Mouse (Mus musculus): ENCODE data around the gene Six3. TPM values are rescaled to one million over a fixed set of nuclear protein-coding genes. Genes with fewer than 3 reads are reported as not detected.

Six3 gene
- polyA plus RNA-seq, 1 experiment from 2014 or later = not detected

DNA sequence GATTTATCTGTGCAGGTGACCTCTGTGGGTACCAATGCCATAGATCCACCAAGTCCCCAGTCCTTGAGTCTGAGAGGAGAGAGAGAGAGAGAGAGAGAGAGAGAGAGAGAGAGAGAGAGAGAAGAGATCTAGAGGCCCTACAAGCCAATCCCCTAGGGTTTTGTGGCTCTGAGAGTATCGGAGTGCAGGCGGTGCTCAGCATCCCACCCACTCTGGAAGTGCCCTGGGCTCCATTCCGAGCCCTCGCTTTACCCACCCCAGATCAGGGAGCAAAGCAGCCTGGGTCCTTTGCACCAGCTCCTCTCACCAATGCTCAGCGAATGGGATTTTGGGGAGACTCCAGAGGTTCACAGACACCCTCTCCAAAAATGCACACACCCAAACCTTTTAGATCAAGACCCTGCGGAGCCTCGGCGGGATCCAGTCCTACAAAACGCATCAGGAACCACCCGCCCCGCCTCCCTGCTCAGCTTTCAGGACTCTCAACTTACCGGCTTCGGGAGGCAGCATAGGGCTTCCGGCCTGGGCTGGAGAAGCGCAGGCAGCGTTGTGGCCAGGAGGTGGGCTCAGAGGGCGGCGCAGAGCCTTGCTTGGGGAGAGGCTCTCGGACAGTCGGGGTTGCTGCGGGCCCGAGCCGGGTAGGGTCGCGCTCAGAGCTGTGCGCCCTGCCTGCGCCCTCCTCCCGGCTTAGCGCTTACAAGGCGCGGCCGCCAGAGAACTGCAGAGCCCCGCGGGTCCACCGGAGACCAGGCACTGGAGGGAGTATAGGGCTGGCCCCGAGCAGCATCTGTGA, 4.4 kb downstream of the Six3 start:
- H3K9me3 ChIP-seq (replicated peaks; ENCODE audit: control insufficient read depth, low read length) = no peaks in the 10 kb centered on the region
- H3K36me3 ChIP-seq (ENCODE audit: control insufficient read depth, insufficient read depth, low read length) = no peaks in the 10 kb centered on the region
- no peak overlapping the region for H3K9ac ChIP-seq (ENCODE audit: low read length)
- no peak overlapping the region for H3K27ac ChIP-seq (ENCODE audit: low read length)
- H3K27me3 ChIP-seq (ENCODE audit: control insufficient read depth, insufficient read depth, low read length) = peaks cover 98% of the 10 kb centered on the region
- WGBS = under 1% methylated on average over 36 of the region's 36 CpGs
- peak overlapping the region; percentile 45 for H3K4me2 ChIP-seq (ENCODE audit: low read depth, low read length)
- ATAC-seq (ENCODE audit: insufficient read depth, low FRiP score) = no peak
- H3K4me1 ChIP-seq (ENCODE audit: control insufficient read depth, insufficient read depth, low read length) = peaks cover 10% of the 10 kb centered on the region
- peak overlapping the region; percentile 24 for H3K4me3 ChIP-seq (replicated peaks; ENCODE audit: low read length)

DNA sequence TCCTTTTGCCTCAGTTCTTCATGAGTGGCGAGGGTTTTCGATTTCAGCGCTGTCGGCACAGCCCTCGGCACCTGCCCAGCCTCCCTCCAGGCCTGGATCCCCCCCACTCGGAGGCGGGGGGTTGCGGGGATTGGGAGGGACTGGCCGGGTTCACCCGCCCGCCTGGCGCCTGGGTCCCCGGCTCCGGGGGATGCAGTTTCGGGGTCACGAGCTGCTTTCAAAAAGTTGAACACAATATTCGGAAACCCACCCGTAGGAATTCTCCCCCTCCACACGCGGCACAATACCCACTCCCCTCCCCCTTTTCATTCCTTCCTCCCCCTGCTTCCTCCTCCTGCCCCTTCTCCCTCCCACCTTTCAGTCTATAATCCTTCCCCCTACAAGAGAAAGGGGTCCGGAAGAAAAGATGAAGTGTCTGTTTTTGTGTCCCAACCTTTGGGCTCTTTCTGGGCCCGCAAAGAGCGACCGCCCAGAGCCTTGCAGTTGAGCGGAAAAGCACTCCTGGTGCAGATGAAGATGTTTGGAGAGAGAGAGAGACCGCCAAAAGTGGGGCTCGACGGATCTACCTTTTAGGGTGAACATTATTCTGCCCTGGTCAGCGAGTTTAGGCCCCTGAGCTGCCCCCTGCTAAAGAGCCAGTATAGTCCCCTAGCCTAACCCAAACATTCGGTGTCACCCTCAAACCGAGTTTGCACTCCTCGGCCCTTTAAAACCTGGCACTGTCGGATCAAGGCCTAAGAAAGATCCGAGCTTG, 5.1 kb downstream of the Six3 start:
- ATAC-seq (ENCODE audit: insufficient read depth, low FRiP score) = no peak
- Histone ChIP-seq H3K4me1 (ENCODE audit: control insufficient read depth, insufficient read depth, low read length) (peaks cover 10% of the 10 kb centered on the region), H3K9me3 (replicated peaks; ENCODE audit: control insufficient read depth, low read length) (no peaks in the 10 kb centered on the region), H3K4me3 (replicated peaks; ENCODE audit: low read length) (peak overlapping the region; percentile 24), H3K4me2 (ENCODE audit: low read depth, low read length) (peak overlapping the region; percentile 45), H3K36me3 (ENCODE audit: control insufficient read depth, insufficient read depth, low read length) (no peaks in the 10 kb centered on the region), H3K27ac (ENCODE audit: low read length) (no peak overlapping the region), H3K27me3 (ENCODE audit: control insufficient read depth, insufficient read depth, low read length) (peaks cover 98% of the 10 kb centered on the region), H3K9ac (ENCODE audit: low read length) (no peak overlapping the region)
- WGBS = 2% methylated on average over 34 of the region's 34 CpGs

DNA sequence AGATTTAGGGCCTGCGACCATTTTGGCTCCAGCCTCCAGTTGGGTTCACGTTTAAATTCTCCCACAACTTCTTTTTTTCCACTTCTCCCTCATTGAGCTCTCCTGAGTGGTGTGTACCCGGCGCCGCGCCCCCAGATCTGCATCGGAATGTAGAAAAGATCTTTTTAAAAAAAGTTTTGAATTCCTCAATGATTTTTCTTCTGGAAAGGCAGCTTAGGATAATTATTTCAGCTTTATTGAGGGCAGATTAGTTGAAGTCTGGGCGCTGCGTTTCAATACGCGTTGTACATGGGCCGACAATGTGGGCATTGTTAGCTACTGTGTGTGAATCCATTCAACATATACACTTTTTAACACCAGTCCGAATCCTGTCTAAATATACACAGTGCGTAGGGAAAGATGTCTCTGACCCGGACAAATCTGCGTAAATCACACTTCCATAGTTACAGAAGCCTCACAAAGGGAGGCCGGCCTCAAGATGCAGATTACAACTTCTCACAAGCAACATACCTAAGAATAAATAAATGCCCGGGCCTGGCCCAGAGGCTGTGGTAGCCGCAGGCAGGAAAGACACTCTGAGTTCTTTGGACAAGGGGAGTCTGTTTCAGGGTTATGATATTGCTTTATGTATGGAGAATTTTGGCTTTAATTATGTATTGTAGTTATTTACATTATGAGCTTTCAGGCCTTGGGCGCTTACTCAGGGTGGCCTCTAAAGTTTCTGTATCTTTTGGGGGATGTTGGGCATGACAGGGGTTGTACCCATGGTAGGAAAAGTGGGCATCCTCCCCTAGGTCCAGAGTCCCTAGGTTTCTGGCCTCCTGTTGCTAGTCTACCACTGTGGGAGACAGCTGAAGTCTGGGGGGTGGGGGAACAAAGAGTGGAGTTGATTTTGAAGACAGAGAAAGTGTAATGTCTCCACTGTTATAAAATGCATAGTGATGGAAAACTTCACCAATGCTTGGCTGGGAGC, 6.0 kb downstream of the Six3 start:
- ATAC-seq (ENCODE audit: insufficient read depth, low FRiP score) = no peak
- Histone ChIP-seq H3K4me3 (replicated peaks; ENCODE audit: low read length) (no peak overlapping the region), H3K4me2 (ENCODE audit: low read depth, low read length) (no peak overlapping the region), H3K4me1 (ENCODE audit: control insufficient read depth, insufficient read depth, low read length) (peaks cover 10% of the 10 kb centered on the region), H3K27me3 (ENCODE audit: control insufficient read depth, insufficient read depth, low read length) (peaks cover 91% of the 10 kb centered on the region), H3K27ac (ENCODE audit: low read length) (no peak overlapping the region), H3K9ac (ENCODE audit: low read length) (no peak overlapping the region), H3K36me3 (ENCODE audit: control insufficient read depth, insufficient read depth, low read length) (no peaks in the 10 kb centered on the region), H3K9me3 (replicated peaks; ENCODE audit: control insufficient read depth, low read length) (no peaks in the 10 kb centered on the region)
- WGBS = 9% methylated on average over 20 of the region's 20 CpGs

DNA sequence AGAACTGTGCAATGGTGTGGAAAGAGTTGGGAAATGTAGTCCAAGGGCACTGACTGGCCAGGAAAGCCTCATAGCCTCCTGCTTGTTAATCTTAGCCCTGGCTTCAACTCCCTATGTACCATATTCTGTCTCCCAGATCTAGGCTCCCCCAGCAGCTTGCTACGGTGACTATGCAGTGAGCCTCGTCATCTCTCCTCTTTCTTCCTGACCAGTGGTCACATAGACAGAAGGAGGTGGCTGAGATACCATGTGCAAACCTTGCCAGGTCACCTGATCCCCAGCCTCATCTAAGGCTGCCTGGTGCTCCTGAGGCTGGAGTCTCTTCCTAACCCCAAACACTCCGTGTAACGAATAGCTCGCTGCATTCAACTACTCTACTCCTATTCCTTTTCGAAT, 6.7 kb downstream of the Six3 start:
- H3K4me3 ChIP-seq (replicated peaks; ENCODE audit: low read length) = no peak overlapping the region
- H3K4me1 ChIP-seq (ENCODE audit: control insufficient read depth, insufficient read depth, low read length) = peaks cover 10% of the 10 kb centered on the region
- H3K27ac ChIP-seq (ENCODE audit: low read length) = no peak overlapping the region
- no peaks in the 10 kb centered on the region for H3K9me3 ChIP-seq (replicated peaks; ENCODE audit: control insufficient read depth, low read length)
- H3K36me3 ChIP-seq (ENCODE audit: control insufficient read depth, insufficient read depth, low read length) = no peaks in the 10 kb centered on the region
- H3K9ac ChIP-seq (ENCODE audit: low read length) = no peak overlapping the region
- H3K27me3 ChIP-seq (ENCODE audit: control insufficient read depth, insufficient read depth, low read length) = peaks cover 89% of the 10 kb centered on the region
- no peak overlapping the region for H3K4me2 ChIP-seq (ENCODE audit: low read depth, low read length)
- ATAC-seq (ENCODE audit: insufficient read depth, low FRiP score) = no peak
- under 1% methylated on average over 6 of the region's 6 CpGs for WGBS

DNA sequence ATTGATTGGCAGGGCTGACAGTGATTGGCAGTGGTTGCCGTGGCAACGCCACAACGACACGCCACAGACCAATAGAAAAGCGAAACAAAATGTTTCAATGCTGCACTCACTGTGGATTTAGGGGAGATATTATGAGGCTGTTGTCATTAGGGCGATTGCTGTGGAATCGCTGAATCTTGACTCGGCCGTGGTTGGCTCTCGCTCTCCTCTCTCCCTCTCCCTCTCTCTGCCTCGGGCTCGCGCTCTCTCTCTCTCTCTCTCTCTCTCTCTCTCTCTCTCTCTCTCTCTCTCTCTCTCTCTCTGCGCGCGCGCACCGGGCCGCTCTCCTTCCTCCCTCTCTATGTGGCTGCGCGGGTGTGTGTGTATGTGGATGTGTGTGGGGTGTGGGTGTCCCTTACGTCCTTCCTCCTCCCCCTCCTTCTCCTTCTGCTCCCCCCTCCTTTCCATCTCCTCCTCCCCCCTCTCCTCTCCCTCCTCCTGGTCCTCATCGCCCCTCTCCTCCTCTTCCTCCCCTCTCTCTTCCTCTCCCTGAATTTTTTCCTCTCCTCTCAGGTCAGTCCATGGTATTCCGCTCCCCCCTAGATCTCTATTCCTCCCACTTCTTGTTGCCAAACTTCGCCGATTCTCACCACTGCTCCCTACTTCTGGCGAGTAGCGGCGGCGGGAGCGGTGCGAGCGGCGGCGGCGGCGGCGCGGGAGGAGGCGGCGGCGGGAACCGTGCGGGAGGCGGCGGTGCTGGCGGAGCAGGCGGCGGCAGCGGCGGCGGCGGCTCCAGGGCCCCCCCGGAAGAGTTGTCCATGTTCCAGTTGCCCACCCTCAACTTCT, 7.5 kb downstream of the Six3 start:
- H3K9me3 ChIP-seq (replicated peaks; ENCODE audit: control insufficient read depth, low read length) = no peaks in the 10 kb centered on the region
- H3K27me3 ChIP-seq (ENCODE audit: control insufficient read depth, insufficient read depth, low read length) = peaks cover 88% of the 10 kb centered on the region
- H3K9ac ChIP-seq (ENCODE audit: low read length) = peak overlapping the region; percentile 7; the same call in 1 of the 2 replicates
- peak overlapping the region; percentile 25 for H3K4me3 ChIP-seq (replicated peaks; ENCODE audit: low read length)
- no peaks in the 10 kb centered on the region for H3K36me3 ChIP-seq (ENCODE audit: control insufficient read depth, insufficient read depth, low read length)
- peaks cover 10% of the 10 kb centered on the region for H3K4me1 ChIP-seq (ENCODE audit: control insufficient read depth, insufficient read depth, low read length)
- no peak overlapping the region for H3K27ac ChIP-seq (ENCODE audit: low read length)
- no peak for ATAC-seq (ENCODE audit: insufficient read depth, low FRiP score)
- H3K4me2 ChIP-seq (ENCODE audit: low read depth, low read length) = peak overlapping the region; percentile 43
- WGBS = 1% methylated on average over 54 of the region's 54 CpGs

DNA sequence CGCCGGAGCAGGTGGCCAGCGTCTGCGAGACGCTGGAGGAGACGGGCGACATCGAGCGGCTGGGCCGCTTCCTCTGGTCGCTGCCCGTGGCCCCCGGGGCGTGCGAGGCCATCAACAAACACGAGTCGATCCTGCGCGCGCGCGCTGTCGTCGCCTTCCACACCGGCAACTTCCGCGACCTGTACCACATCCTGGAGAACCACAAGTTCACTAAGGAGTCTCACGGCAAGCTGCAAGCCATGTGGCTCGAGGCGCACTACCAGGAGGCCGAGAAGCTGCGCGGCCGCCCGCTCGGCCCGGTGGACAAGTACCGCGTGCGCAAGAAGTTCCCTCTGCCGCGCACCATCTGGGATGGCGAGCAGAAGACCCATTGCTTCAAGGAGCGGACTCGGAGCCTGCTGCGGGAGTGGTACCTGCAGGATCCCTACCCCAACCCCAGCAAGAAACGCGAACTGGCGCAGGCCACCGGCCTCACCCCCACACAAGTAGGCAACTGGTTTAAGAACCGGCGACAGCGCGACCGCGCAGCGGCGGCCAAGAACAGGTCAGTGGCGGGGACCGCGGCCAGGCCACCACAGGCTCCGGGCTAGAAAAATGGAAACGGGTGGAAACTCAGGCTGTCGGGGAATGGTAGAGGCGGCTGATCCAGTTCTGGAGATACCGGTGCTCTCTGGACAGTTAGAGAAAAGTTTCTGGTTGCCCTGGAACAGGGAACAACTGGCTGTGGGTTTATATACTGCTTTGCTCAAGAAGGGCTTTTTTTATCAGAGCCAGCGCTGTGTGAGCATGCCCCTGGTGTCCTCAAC, 8.3 kb downstream of the Six3 start:
- peaks cover 88% of the 10 kb centered on the region for H3K27me3 ChIP-seq (ENCODE audit: control insufficient read depth, insufficient read depth, low read length)
- ATAC-seq (ENCODE audit: insufficient read depth, low FRiP score) = no peak
- H3K4me3 ChIP-seq (replicated peaks; ENCODE audit: low read length) = peak overlapping the region; percentile 25
- peak overlapping the region; percentile 7; the same call in 1 of the 2 replicates for H3K9ac ChIP-seq (ENCODE audit: low read length)
- H3K27ac ChIP-seq (ENCODE audit: low read length) = no peak overlapping the region
- no peaks in the 10 kb centered on the region for H3K9me3 ChIP-seq (replicated peaks; ENCODE audit: control insufficient read depth, low read length)
- peak overlapping the region; percentile 43 for H3K4me2 ChIP-seq (ENCODE audit: low read depth, low read length)
- peaks cover 10% of the 10 kb centered on the region for H3K4me1 ChIP-seq (ENCODE audit: control insufficient read depth, insufficient read depth, low read length)
- H3K36me3 ChIP-seq (ENCODE audit: control insufficient read depth, insufficient read depth, low read length) = no peaks in the 10 kb centered on the region
- 1% methylated on average over 67 of the region's 67 CpGs for WGBS

DNA sequence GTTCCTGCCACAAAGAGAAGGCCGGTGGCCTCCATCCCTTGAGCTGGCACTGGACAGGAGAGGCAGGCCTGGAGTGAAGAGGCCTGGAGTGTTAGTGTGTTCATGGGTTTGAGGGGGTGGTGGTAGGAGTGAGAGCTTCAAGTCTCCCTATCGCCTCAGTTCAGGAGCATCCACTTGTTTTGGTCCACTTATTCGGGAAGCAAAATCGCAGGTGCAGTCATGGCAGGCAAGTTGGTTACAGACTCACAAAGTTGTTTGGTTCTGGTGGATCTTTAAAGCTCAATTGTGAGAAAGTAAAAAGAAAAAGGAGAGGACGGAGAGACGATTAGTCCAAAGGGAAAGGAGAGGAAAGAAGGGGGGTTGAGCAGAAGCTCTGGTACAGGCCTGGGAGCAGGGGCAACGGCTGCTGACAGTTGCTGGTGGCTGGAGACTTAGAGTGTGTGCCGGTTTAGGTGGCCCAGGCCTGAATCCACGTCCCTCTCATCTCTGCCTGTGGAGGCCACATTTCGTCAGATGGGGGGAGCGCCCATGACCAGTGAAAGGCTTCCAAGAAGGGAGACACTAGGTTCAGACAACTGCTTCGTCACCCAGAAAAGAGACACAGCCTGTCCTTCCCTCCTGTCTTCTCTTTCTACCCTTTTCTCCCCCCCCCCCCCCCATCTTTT, 9.2 kb downstream of the Six3 start:
- Histone ChIP-seq H3K27me3 (ENCODE audit: control insufficient read depth, insufficient read depth, low read length) (peaks cover 89% of the 10 kb centered on the region), H3K4me2 (ENCODE audit: low read depth, low read length) (no peak overlapping the region), H3K36me3 (ENCODE audit: control insufficient read depth, insufficient read depth, low read length) (no peaks in the 10 kb centered on the region), H3K27ac (ENCODE audit: low read length) (no peak overlapping the region), H3K4me1 (ENCODE audit: control insufficient read depth, insufficient read depth, low read length) (peaks cover 10% of the 10 kb centered on the region), H3K9me3 (replicated peaks; ENCODE audit: control insufficient read depth, low read length) (no peaks in the 10 kb centered on the region), H3K9ac (ENCODE audit: low read length) (no peak overlapping the region), H3K4me3 (replicated peaks; ENCODE audit: low read length) (no peak overlapping the region)
- WGBS = 12% methylated on average over 12 of the region's 12 CpGs
- ATAC-seq (ENCODE audit: insufficient read depth, low FRiP score) = no peak

Measured in stomach, embryonic 16.5 days (tissue).